ENCODE assay signal across 16 mouse cellular contexts in genomic region chr6:144716376-144716775, GRCm38 (mm10).
DNase-seq lines count a peak whose midpoint lies in the region; ATAC-seq and TF ChIP-seq lines count a peak whose summit lies in the region.
"Had no signal": no experiment of that assay in that cellular context is flagged by ENCODE, and none has a peak within 500 bp of the region (broad histone marks: within the 10 kb centered on the region; RNA-seq: fewer than 3 reads in every experiment).

No protein-coding gene starts in this region.

- no peaks in the 10 kb centered on the region for H3K27me3 ChIP-seq in liver, embryonic 13.5 days
- H3K27me3 ChIP-seq in Patski: no peaks in the 10 kb centered on the region
- H3K27me3 ChIP-seq: intestine, embryonic 15.5 days; kidney, embryonic 15.5 days; lung, embryonic 15.5 days; neural tube, embryonic 12.5 days had no signal

- 0 out of 2 replicates have a peak, but pooled peaks have one; percentile 30 for ATAC-seq in liver, embryonic 13.5 days (ENCODE audit: low read depth)
- peak; percentile 88 for ATAC-seq in Patski
- peak; percentile 75 for ATAC-seq in common myeloid progenitor, adult 5-6 weeks (replicated peaks; ENCODE audit: low read depth, poor library complexity, severe bottlenecking)
- ATAC-seq: intestine, embryonic 15.5 days had no signal

- no peaks in the 10 kb centered on the region for H3K36me3 ChIP-seq in liver, embryonic 13.5 days
- H3K36me3 ChIP-seq: intestine, embryonic 15.5 days; kidney, embryonic 15.5 days; lung, embryonic 15.5 days; neural tube, embryonic 12.5 days had no signal

- POLR2A ChIA-PET in Patski (lab: Charles Lee): interaction anchor here (0.5 kb wide), 1 partner anchor 9 kb away, joined by 6 read pairs; no protein-coding TSS in a partner anchor

- no peak overlapping the region for H3K4me2 ChIP-seq in liver, embryonic 13.5 days
- H3K4me2 ChIP-seq: hindbrain, embryonic 14.5 days; intestine, embryonic 15.5 days; kidney, embryonic 15.5 days; lung, embryonic 15.5 days; neural tube, embryonic 12.5 days had no signal

- TF ChIP-seq CTCF in Patski (IDR thresholded peaks at IDR 0.05): no peak

- no peak overlapping the region for H3K27ac ChIP-seq in liver, embryonic 13.5 days
- H3K27ac ChIP-seq: hindbrain, embryonic 14.5 days; intestine, embryonic 15.5 days; kidney, embryonic 15.5 days; lung, embryonic 15.5 days; neural tube, embryonic 12.5 days had no signal

- CTCF ChIA-PET in Patski (lab: Charles Lee): interaction anchor here (1.5 kb wide), 1 partner anchor 9 kb away, joined by 5 read pairs; no protein-coding TSS in a partner anchor

- no peak overlapping the region for H3K9ac ChIP-seq in liver, embryonic 13.5 days
- H3K9ac ChIP-seq: hindbrain, embryonic 14.5 days; intestine, embryonic 15.5 days; kidney, embryonic 15.5 days; lung, embryonic 15.5 days; neural tube, embryonic 12.5 days had no signal

- no peaks in the 10 kb centered on the region for H3K9me3 ChIP-seq in liver, embryonic 13.5 days (replicated peaks)
- H3K9me3 ChIP-seq: intestine, embryonic 15.5 days; kidney, embryonic 15.5 days; lung, embryonic 15.5 days; neural tube, embryonic 12.5 days had no signal

- in situ Hi-C loops in Patski (cut with MboI; ENCODE audit: low pct_unique_long_range_greater_than_20kb): no loop called here

- peaks cover 19% of the 10 kb centered on the region for H3K4me1 ChIP-seq in liver, embryonic 13.5 days (replicated peaks)
- H3K4me1 ChIP-seq: intestine, embryonic 15.5 days had no signal

- DNase-seq in adrenal gland, adult (ENCODE audit: inconsistent age in 2 of 2, low spot score in 1 of 2): peak; percentile 78 to 88
- no peak for DNase-seq in adrenal gland, postnatal 4 days (ENCODE audit: low spot score in 2 of 2)
- no peak for DNase-seq in liver, embryonic 13.5 days
- DNase-seq in liver: no peak
- no peak for DNase-seq in Patski (ENCODE audit: low read depth, low spot score)
- no peak for DNase-seq in frontal cortex, adult 2 months (ENCODE audit: extremely low spot score in 1 of 2, low spot score in 1 of 2)
- no peak for DNase-seq in neural tube, embryonic 10.5 days (ENCODE audit: extremely low spot score, low spot score)
- DNase-seq: cerebellum, adult 8-10 months; gastrocnemius, postnatal 14 days; thymus, postnatal 36 days had no signal

- 5% methylated on average over 1 of the region's 1 CpGs for WGBS in liver, embryonic 13.5 days (ENCODE audit: insufficient replicate concordance)

- H3K4me3 ChIP-seq in liver, embryonic 13.5 days (replicated peaks): no peak overlapping the region
- H3K4me3 ChIP-seq: intestine, embryonic 15.5 days; kidney, embryonic 15.5 days; lung, embryonic 15.5 days; neural tube, embryonic 12.5 days had no signal

Comparison
In these comparisons a context has a peak if more than half of its experiments do, and no peak if none do; other contexts are left out.
1. DNase-seq: peak in adrenal gland, adult (2 of 2); none in adrenal gland, postnatal 4 days (0 of 2), liver, embryonic 13.5 days (single experiment), liver (single experiment), Patski (single experiment), frontal cortex, adult 2 months (0 of 2) and neural tube, embryonic 10.5 days (single experiment).
2. ATAC-seq: peak in every context shown above with its lines; median percentile 88 in Patski; 75 in common myeloid progenitor, adult 5-6 weeks; 30 in liver, embryonic 13.5 days.